Mouse (Mus musculus) B cell, adult 2 months (primary cell): ENCODE data around the gene Mkrn1.
"Not testable (repeated sequence)": the region's sequence is repeated elsewhere in the genome, so short reads cannot be mapped to it uniquely, and the experiment has no call there.

Experiments
- DNase-seq, 2 experiments: peaks; one replicate each; pipeline ENCODE4 v3.0.0; 2022

Gene Mkrn1

DNA sequence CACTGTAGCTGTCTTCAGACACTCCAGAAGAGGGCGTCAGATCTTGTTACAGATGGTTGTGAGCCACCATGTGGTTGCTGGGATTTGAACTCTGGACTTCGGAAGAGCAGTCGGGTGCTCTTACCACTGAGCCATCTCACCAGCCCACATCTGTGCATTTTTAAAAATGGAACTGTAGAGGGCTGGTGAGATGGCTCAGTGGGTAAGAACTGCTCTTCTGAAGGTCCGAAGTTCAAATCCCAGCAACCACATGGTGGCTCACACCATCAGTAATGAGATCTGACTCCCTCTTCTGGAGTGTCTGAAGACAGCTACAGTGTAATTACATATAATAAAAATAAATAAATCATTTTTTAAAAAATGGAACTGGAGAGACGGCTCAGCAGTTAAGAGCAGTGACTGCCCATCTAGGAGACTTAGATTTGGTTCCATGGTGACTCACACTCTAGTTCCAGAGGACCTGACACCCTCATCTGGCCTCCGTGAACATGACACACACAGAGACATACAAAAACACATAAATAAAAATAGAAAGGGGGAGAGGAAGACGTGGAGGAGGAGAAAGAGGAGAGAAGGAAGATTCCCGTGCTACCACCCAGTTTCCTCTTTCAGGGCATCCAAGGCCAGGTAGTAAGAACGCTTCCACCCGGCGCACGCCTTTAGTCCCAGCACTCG, 42.0 kb downstream of the Mkrn1 start:
- not testable (repeated sequence) for DNase-seq

DNA sequence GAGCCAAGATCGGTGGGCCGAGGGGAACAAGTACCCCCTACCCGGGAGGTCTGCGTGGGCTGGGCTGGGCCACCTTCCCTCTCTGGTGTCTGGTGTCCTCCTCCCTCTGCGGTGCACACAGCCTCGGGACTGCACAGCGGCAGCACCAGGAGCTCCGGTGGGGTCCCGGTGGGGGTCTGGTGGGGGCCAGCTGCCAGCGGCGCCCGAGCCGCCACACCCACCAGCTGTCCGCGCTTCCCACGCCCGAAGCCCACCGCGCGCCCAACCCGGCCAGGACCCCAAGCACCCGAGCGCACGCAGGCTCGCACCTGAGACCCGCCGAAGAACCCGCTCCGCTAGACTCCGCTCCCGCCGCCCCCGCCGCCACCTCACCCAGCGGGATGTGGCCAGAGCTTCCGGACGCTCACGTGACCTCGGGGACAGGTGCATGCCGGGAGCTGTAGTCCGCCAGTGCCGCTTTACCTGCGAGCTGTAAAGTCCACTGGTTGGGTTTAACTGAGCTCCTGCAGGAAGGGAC, 42.9 kb downstream of the Mkrn1 start, which contains the start of gene Slc37a3:
Slc37a3 (minus strand) TSS at position 365 of the 517 bp plus-strand sequence.
- DNase-seq, result peak; percentile 91 to 93

DNA sequence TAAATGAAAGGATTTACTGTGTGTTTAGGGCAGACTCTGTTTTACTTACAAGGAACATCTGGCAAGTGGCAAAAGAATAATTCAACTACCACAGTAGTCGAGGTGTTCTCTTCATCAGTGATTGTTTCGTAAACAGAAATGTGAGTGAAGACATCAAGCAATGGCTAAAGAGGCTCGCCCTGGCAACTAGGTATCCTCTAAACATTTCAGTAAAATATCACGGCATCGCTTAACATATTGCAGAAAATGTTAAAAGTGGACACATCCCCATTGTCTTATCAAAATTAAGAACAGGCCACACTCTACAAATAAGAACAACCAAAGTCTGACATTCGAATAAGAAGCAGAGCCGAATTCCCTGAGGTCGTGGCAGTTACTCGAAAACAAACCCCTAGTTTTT, 43.5 kb downstream of the Mkrn1 start:
- DNase-seq, result no peak

DNA sequence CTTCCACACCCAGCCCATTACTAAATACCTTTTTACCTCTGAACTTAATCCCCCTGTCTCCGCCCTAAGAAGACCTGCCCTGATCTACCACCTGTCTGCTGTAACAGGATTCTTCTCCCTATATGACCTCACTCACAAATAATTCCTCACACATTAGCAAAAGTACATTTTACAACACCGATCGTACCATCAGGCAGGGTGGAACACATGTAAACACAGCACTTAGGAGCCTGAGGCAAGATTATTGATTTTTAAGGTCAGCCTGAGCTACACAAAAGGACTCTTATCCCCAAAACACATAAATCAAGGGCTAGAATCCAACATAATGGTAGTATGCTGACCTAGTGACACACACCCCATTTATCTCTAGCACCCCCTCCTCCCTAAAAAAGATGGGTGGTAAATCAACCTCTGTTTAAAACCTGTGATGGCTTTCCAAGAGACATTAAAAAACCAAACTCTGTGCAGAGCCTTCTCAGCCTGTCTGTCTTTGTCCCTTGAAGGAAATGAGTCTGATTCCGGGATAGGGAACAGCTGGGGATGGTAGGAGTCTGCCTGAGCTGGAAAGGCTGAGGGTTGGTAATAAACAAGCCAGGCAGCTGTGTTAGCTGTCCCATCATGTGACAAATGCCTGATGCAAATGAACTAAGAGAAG, 46.8 kb downstream of the Mkrn1 start:
- DNase-seq, result no peak

DNA sequence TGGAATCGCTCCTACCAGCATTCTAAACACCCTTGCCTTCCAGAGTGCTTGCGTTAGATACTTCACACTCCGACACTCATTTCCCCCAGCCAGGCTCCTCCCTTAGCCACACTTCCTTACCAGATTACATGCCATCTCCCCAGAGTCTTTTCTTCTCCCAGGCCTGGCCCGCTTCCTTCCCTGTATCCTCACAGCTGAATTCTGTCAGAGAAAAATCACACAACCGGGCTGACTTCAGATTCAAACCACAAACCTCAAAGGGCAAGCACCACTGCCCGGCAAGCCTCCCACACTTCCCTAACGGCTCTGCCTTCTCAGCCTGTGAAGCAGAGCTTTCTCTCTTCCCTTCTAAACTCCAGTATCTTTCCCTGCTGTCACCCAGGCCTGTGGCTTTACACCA, 47.5 kb downstream of the Mkrn1 start:
- peak; percentile 43 to 49 for DNase-seq

DNA sequence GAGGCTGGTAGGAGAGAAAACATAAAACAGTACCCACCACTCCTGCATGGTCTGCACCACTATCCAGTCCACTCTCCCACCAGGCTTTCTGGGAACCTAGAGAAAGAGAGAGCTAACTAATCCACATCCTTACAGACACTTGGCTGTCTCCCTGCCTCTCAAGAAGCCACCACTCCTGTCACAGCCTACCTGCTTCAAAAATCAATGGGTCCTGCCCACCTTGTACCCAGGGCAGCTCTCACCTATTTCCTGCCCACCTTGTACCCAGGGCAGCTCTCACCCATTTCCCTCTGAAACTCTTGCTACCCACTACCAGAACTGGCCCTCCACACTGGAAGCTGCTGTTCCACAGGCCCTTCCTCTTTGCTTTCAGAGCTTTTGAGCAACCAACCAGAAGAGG, 48.2 kb downstream of the Mkrn1 start:
- DNase-seq, result no peak

DNA sequence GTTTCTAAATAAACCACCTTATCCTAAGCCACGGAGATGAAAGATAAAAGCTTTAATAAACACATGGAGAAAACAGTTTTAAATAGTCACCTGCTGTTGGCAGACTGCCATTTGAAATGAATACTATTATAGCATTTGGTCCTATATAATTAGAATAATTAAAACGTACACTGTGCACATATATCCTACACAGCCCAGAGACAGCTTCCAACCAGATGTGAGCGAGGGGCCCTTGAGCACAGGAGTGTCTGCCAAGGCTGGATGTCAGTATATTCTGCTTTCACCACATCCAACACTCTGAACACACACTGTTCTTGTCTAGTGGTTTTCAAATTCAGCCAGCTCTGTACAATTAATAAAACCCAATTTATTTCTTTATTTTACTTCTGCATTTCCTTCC, 50.6 kb downstream of the Mkrn1 start:
- DNase-seq, result no peak

DNA sequence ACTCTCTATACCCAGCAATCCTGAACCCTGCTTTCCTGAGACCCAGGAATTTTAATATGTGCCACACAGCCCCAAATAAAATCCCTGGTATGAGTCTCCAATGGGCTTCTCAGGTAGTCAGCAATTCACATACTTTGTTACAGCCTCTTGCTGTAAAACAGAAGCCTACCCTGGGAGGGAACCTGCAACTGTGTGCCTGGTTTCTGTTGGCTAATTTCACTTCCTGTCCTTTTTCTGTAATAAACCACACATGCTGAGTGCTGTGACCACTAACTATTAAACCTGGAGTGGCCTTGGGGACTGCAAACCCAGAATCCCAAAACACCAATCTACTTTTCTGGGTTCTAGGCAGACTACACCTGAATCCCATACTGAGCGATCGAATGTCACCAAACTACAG, 57.6 kb downstream of the Mkrn1 start:
- DNase-seq, result no peak

DNA sequence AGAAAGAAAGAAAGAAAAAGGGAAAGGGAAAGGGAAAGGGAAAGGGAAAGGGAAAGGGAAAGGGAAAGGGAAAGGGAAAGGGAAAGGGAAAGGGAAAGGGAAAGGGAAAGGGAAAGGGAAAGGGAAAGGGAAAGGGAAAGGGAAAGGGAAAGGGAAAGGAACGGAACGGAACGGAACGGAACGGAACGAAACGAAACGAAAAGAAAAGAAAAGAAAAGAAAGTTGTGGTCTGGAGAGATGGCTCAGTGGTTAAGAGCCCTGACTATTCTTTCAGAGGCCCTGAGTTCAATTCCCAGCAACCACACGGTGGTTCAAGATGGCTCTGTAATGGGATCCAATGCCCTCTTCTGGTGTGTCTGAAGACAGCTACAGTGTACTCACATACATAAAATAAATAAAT, 61.1 kb downstream of the Mkrn1 start:
- DNase-seq, result peak; percentile 23 to 30

DNA sequence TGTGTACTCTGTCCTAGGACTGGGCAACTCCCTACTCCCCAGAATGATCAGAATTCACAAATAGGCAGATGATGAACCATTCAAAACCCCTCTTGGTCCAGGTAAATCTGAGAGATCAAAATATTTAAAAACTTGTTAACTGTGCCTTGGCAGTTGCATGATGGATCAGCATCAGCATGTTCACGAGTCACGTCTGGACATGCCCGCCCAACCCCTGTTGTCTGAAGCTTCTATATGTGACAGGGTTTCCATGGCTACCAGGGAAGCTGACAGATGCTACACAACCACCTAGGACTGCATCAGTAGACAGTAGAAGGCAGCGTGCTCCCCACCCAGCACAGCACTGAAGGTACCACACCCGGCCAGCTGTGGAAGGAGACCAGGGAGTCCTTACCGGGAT, 71.3 kb downstream of the Mkrn1 start:
- no peak for DNase-seq

DNA sequence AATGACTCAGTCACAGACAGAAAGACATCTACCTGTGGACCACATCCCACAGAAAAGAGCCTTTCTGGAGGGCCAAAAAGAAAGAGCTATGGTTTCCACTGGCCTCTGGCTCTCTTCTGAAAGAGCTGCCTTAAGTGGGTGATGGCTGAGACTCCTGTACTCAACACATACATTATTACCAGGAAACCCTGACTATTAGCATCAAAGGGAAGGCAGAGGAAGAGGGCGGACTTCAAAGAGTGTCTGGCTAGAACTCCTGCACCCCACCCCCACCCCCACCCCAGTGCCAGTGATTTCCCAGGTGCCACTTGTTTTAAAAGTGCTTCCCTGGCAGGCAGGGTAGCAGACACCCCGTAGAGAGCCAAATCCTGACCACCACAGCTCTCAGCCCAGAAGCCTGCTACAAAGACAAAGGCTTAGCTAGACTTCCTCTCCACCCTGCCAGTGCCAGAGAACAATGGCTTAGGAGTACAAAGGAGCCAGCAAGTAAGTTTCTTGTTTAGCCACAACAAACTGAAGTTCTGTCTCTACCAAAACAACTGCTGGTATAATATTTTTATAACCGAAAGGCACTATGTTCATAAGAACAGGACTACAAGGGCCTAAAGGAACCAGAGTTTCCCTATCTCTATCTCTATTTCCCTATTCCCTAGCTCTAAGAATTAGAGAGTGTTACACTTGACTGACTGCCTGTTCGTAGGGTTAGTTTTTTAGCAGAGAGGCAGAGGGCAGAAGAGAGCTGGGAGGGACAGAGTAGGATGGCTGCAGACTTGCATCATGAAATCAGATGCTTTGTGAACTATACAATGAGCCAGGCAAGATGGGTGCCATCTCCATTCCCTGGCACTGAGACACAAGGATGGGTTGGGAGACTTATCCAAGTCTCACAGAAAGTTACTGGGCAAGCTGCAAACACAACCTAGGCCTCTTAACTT, 72.1 kb downstream of the Mkrn1 start:
- no peak for DNase-seq
